Mouse (Mus musculus) kidney, postnatal 0 days (tissue): ENCODE results near the gene Sgip1. TPM values are rescaled to one million over a fixed set of nuclear protein-coding genes. Genes with fewer than 3 reads are reported as not detected.

Experiments used
- ATAC-seq: fragments of 200-750 bp; cut with Nextera tagmentation; replicated peaks from 2 replicates; pipeline ENCODE4 v1.8.0; 2017; ENCODE audit warnings: low read depth, moderate number of reproducible peaks, moderate TSS enrichment, moderate library complexity; ENCODE audit not compliant: low FRiP score
- DNase-seq: peaks from one replicate; pipeline ENCODE4 v3.0.0-alpha.2; 2016; ENCODE audit warnings: low spot score
- H3K27ac ChIP-seq: fragments of 300-500 bp; sonication (generic); 2 replicates; pipeline ENCODE4 v1.5.1; 2014; ENCODE audit warnings: mild to moderate bottlenecking
- H3K27me3 ChIP-seq: fragments of 300-500 bp; sonication (generic); 2 replicates; pipeline ENCODE4 v1.6.1; 2014; ENCODE audit warnings: low read length, mixed read lengths; ENCODE audit not compliant: insufficient read depth
- H3K36me3 ChIP-seq: fragments of 300-500 bp; sonication (generic); 2 replicates; pipeline ENCODE4 v1.6.1; 2014; ENCODE audit warnings: low read length, mixed read lengths; ENCODE audit not compliant: insufficient read depth
- H3K4me1 ChIP-seq: fragments of 300-500 bp; sonication (generic); replicated peaks from 2 replicates; pipeline ENCODE4 v1.6.1; 2014; ENCODE audit warnings: antibody characterized with exemption, low read length, mixed read lengths; ENCODE audit not compliant: insufficient read depth
- H3K4me2 ChIP-seq: fragments of 300-500 bp; sonication (generic); 2 replicates; pipeline ENCODE4 v1.6.1; 2014; ENCODE audit warnings: mild to moderate bottlenecking, low read length, moderate library complexity, mixed read lengths
- H3K4me3 ChIP-seq: fragments of 300-500 bp; sonication (generic); replicated peaks from 2 replicates; pipeline ENCODE4 v1.5.1; 2014; ENCODE audit warnings: low read depth, low read length
- H3K9ac ChIP-seq: fragments of 300-500 bp; sonication (generic); 2 replicates; pipeline ENCODE4 v1.6.1; 2014; ENCODE audit warnings: low read depth, low read length
- H3K9me3 ChIP-seq: fragments of 300-500 bp; sonication (generic); replicated peaks from 2 replicates; pipeline ENCODE4 v1.6.1; 2016; ENCODE audit warnings: low read length, inconsistent platforms, mixed read lengths
- CTCF ChIP-seq: IDR thresholded peaks from 2 replicates; pipeline ENCODE4 v1.5.1; 2016; ENCODE audit warnings: antibody characterized with exemption, low read depth, mild to moderate bottlenecking, moderate library complexity
- WGBS: fragments of 180-500 bp; shearing (Covaris S2); extraction: QIAGEN DNeasy Blood & Tissue Kit; methylation state at CpG from one replicate; pipeline ENCODE4 v1.1.7; 2014; 5-methylcytosine and 5-hydroxymethylcytosine counted together
- polyA plus RNA-seq: library from polyadenylated mRNA; unstranded; fragments of >200 nt; fragmentation: Nextera tagmentation; extraction: Ambion mirVana; gene quantifications from 2 replicates; pipeline ENCODE4 v1.2.1, GENCODE M21; 2015

Gene Sgip1
- polyA plus RNA-seq, 1 experiment from 2014 or later = 7.6 TPM

DNA sequence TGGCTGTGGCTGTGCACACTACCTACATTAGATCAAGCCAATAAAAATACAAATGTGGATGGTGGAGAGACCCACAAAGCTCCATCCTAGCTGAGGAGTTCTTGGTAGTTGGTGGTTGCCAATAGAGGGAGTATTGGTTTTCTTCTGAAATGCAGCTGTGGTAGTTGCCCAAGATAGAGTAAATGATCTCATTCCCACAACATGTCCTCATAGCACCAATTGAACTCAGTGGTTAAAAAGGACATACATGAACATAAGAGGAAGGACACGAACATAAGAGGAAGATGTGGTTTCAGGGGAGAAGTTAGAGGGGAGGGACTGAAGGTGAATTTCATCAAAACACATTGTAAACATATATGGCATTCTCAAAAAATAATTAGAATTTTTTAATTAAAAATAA lies 21.1 kb upstream of the Sgip1 start:
- H3K27me3 ChIP-seq = no peaks in the 10 kb centered on the region
- H3K4me2 ChIP-seq = no peak overlapping the region
- H3K4me3 ChIP-seq = no peak overlapping the region
- 91% methylated on average over 1 of the region's 1 CpGs for WGBS
- no peaks in the 10 kb centered on the region for H3K36me3 ChIP-seq
- no peak overlapping the region for H3K9ac ChIP-seq
- H3K4me1 ChIP-seq = no peaks in the 10 kb centered on the region
- DNase-seq (no peak), ATAC-seq (no peak)
- no peak overlapping the region for H3K27ac ChIP-seq
- TF ChIP-seq CTCF = no peak
- no peaks in the 10 kb centered on the region for H3K9me3 ChIP-seq

- WGBS = 74% methylated on average over 5 of the region's 5 CpGs
- no peak overlapping the region for H3K27ac ChIP-seq
- no peak for ATAC-seq
- H3K27me3 ChIP-seq = no peaks in the 10 kb centered on the region
- DNase-seq = no peak
- no peak for TF ChIP-seq CTCF
- H3K4me2 ChIP-seq = no peak overlapping the region
- no peaks in the 10 kb centered on the region for H3K36me3 ChIP-seq
- H3K4me3 ChIP-seq = no peak overlapping the region
- H3K9me3 ChIP-seq = no peaks in the 10 kb centered on the region
- no peak overlapping the region for H3K9ac ChIP-seq
- no peaks in the 10 kb centered on the region for H3K4me1 ChIP-seq
These were observed 16.7 kb upstream of the Sgip1 start for GRCm38 (mm10) chr4:102724442-102724841.

DNA sequence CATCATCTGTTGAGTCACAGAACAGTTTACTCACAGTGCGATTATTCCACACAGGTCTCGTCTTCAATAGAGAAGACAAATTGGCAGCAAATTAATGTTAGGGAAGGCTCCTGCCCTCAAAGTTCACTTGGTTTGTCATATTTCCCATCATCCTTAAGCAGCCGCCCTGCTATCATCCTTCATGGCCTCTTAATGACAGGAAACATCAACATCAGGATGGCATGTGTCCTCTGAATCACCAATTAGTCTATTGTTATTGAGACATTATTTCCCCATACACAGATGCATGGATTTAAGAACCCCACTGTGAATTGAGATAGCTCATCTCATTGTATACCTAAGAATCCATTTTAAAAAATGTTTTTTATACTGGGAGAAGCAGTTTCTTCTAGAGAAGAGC lies 10.1 kb upstream of the Sgip1 start:
- TF ChIP-seq CTCF = no peak
- H3K27ac ChIP-seq = no peak overlapping the region
- ATAC-seq = no peak
- DNase-seq = no peak
- H3K4me2 ChIP-seq = no peak overlapping the region
- no peaks in the 10 kb centered on the region for H3K36me3 ChIP-seq
- H3K27me3 ChIP-seq = no peaks in the 10 kb centered on the region
- H3K4me1 ChIP-seq = no peaks in the 10 kb centered on the region
- WGBS = 79% methylated on average over 3 of the region's 3 CpGs
- no peak overlapping the region for H3K4me3 ChIP-seq
- H3K9me3 ChIP-seq = no peaks in the 10 kb centered on the region
- no peak overlapping the region for H3K9ac ChIP-seq

- no peaks in the 10 kb centered on the region for H3K9me3 ChIP-seq
- DNase-seq = no peak
- H3K27ac ChIP-seq = no peak overlapping the region
- no peak for ATAC-seq
- H3K27me3 ChIP-seq = no peaks in the 10 kb centered on the region
- H3K9ac ChIP-seq = no peak overlapping the region
- H3K4me3 ChIP-seq = no peak overlapping the region
- no peaks in the 10 kb centered on the region for H3K36me3 ChIP-seq
- 79% methylated on average over 9 of the region's 9 CpGs for WGBS
- no peak for TF ChIP-seq CTCF
- H3K4me1 ChIP-seq = no peaks in the 10 kb centered on the region
- H3K4me2 ChIP-seq = no peak overlapping the region
These were observed 7.0 kb upstream of the Sgip1 start for GRCm38 (mm10) chr4:102734022-102734657.

- H3K9me3 ChIP-seq = no peaks in the 10 kb centered on the region
- no peak overlapping the region for H3K4me3 ChIP-seq
- no peak overlapping the region for H3K4me2 ChIP-seq
- H3K36me3 ChIP-seq = no peaks in the 10 kb centered on the region
- ATAC-seq (no peak), DNase-seq (no peak)
- no peak for TF ChIP-seq CTCF
- H3K27me3 ChIP-seq = no peaks in the 10 kb centered on the region
- H3K4me1 ChIP-seq = no peaks in the 10 kb centered on the region
- no peak overlapping the region for H3K9ac ChIP-seq
- 72% methylated on average over 3 of the region's 3 CpGs for WGBS
- no peak overlapping the region for H3K27ac ChIP-seq
These were observed 12.4 kb downstream of the Sgip1 start for GRCm38 (mm10) chr4:102753334-102754090.

- Histone ChIP-seq H3K9ac (peak overlapping the region; percentile 24), H3K4me3 (peak overlapping the region; percentile 43), H3K9me3 (no peaks in the 10 kb centered on the region), H3K27me3 (no peaks in the 10 kb centered on the region), H3K36me3 (no peaks in the 10 kb centered on the region), H3K27ac (0 out of 2 replicates have a peak overlapping the region, but pooled peaks have one; percentile 10), H3K4me1 (no peaks in the 10 kb centered on the region), H3K4me2 (peak overlapping the region; percentile 91)
- under 1% methylated on average over 41 of the region's 41 CpGs for WGBS
- DNase-seq (peak; percentile 71), ATAC-seq (peak; percentile 61)
- TF ChIP-seq CTCF = no peak
These were observed 18.2 kb downstream of the Sgip1 start for GRCm38 (mm10) chr4:102759095-102759890.
